Mouse (Mus musculus): ENCODE measurements around the gene Dbndd2.
A peak's percentile ranks its signal among the peaks of the same experiment; 100 is the strongest.

Gene Dbndd2

DNA sequence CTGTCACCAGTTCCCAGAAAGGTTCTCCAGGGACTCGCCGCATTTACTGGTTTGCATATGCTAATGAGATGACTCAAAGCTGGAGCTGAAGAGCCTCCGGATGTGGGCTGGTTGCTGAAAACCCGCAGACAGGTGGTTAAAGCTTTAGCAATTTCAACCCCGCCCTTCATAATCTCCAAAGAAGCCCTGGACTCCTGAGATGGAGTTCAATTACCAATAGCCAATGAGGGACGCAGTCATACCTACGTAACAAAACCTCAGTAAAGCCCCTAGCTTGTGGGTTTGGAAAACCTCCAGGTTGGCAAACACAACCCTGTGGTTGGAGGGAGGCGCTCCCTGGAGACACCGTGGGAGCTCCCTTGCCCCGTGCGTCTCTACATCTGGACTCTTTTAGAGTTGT, 35.9 kb downstream of the Dbndd2 start:
- Histone ChIP-seq H3K27me3 (ENCODE audit: control insufficient read depth, insufficient read depth, low read length, poor library complexity, severe bottlenecking) (no peaks in the 10 kb centered on the region), H3K36me3 (ENCODE audit: control insufficient read depth, insufficient read depth, low read length, poor library complexity, severe bottlenecking) (no peaks in the 10 kb centered on the region)
- DNase-seq (ENCODE audit: low read depth, low spot score): peak; percentile 92

DNA sequence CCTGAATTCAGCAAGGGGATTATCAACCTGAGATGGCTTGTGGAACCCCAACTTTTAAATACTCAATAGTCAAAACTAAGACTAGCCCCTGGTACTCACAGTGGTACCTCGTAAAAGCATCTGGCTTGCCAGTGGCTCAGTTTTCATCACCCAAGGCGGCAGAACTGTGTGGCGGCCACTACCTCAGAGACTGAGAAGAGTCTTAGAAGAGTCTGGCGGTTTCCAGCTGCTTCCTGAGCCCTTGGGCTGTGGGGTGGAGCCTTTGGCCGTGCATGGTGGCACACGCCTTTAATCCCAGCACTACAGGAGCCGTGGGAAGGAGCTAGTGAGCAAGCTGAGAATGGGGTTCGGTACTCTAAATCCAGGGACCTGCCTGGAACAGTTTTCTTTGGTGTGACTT, 36.4 kb downstream of the Dbndd2 start:
- DNase-seq (ENCODE audit: low read depth, low spot score): no peak
- Histone ChIP-seq H3K27me3 (ENCODE audit: control insufficient read depth, insufficient read depth, low read length, poor library complexity, severe bottlenecking) (no peaks in the 10 kb centered on the region), H3K36me3 (ENCODE audit: control insufficient read depth, insufficient read depth, low read length, poor library complexity, severe bottlenecking) (no peaks in the 10 kb centered on the region)

DNA sequence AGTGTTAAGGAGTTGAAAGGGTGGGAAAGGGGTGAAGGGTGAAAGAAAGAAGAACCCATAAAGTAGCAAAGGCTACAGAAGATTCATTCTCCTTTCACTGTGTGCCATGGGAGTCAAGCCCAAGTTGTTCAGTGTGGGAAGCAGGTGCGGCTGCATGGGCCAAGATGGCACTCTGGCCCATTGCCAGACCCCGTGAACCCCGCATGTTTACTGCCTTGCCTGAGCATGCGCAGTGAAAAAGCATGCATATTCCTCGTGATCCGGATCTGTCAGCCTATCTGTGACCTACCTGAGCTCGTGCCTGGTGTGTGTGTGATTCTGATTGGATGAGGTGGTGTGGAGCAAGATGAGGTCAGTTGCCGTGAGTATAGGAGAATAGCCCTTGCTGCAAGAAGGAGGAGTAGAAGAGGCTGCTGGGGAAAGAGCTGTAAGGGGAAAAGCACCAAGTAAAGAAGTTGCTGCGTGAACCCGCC, 37.4 kb downstream of the Dbndd2 start:
- DNase-seq (ENCODE audit: low read depth, low spot score): peak; percentile 24
- Histone ChIP-seq H3K27me3 (ENCODE audit: control insufficient read depth, insufficient read depth, low read length, poor library complexity, severe bottlenecking) (no peaks in the 10 kb centered on the region), H3K36me3 (ENCODE audit: control insufficient read depth, insufficient read depth, low read length, poor library complexity, severe bottlenecking) (no peaks in the 10 kb centered on the region)

DNA sequence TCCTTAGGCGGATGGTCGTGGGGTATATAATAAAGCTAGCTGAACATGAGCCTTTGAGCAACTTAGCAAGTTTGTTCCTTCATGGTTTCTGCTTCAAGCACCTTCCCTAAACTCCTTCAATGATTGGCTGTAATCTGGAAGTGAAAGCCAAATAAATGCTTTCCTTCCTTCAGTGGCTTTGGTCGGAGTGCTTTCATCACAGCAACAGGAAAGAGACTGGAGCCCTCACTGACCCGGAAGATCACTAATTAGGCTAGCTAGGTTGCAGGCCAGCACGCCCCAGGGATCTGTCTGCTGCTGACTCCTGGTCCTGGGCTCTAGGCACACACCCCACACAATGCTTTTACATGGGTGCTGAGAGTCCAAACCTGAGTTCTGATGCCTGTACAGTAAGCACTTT, 42.7 kb downstream of the Dbndd2 start:
- Histone ChIP-seq H3K27me3 (ENCODE audit: control insufficient read depth, insufficient read depth, low read length, poor library complexity, severe bottlenecking) (no peaks in the 10 kb centered on the region), H3K36me3 (ENCODE audit: control insufficient read depth, insufficient read depth, low read length, poor library complexity, severe bottlenecking) (no peaks in the 10 kb centered on the region)
- no peak for DNase-seq (ENCODE audit: low read depth, low spot score)

DNA sequence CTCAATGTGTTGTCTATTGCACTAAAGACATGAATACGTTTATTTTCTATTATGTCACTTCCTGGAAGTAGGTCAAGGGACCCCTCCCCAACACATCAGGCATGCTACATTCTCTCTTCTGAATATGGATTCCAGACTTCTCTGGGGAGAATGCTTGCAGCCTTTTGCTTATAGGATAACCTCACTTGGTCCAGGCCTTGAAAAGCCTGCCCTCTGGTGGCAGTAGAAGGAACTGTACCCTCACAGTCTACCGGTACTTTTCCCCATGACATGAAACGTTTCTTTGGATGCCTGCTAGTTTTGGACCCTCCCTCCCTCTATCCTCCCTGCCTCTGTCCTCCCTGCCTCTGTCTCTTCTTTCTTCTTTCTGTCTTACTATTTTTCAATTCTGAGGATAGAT, 45.3 kb downstream of the Dbndd2 start:
- Histone ChIP-seq H3K27me3 (ENCODE audit: control insufficient read depth, insufficient read depth, low read length, poor library complexity, severe bottlenecking) (no peaks in the 10 kb centered on the region), H3K36me3 (ENCODE audit: control insufficient read depth, insufficient read depth, low read length, poor library complexity, severe bottlenecking) (no peaks in the 10 kb centered on the region)
- DNase-seq (ENCODE audit: low read depth, low spot score): peak; percentile 84

DNA sequence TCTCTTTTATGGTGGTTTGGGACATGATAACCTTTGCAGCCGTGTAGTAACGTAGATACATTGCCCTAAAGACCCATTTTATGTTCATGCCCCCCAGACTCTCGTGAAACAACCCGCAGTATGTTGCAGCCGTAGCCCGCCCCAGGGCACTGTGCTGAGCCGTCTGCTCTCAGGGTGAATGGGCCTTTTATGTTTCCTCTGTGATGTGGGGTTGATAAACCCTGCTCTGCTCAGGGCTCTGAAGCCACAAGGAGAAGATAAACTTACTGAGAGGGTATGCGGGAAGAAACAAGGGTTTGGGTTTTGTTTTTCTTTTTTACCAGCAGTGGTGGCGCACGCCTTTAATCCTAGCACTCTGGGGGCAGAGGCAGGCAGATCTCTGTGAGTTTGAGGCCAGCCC, 48.4 kb downstream of the Dbndd2 start:
- Histone ChIP-seq H3K27me3 (ENCODE audit: control insufficient read depth, insufficient read depth, low read length, poor library complexity, severe bottlenecking) (peaks cover 2% of the 10 kb centered on the region; the same call in 1 of the 2 replicates), H3K36me3 (ENCODE audit: control insufficient read depth, insufficient read depth, low read length, poor library complexity, severe bottlenecking) (no peaks in the 10 kb centered on the region)
- DNase-seq (ENCODE audit: low read depth, low spot score): no peak

DNA sequence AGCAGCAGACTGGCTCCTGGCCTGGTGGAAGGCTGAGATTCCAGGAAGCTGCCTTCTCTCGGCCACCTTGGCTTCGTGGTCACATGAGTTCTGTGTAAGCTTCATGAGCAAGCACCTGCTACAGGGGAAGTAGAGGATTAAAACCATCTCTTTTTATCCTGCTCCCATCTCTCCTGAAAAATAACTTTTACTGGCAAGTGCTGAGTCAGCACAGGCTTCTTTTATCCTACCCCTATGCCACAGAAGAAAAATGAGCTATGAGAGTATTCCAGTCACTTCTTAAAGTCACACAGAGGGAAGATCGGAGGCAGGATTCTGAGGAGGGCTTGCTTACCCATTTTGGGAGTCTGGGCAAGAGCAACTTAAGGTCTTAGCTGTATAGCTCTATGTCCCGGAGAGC, 51.1 kb downstream of the Dbndd2 start:
- H3K36me3 ChIP-seq (ENCODE audit: control insufficient read depth, insufficient read depth, low read length, poor library complexity, severe bottlenecking): no peaks in the 10 kb centered on the region
- no peak for DNase-seq (ENCODE audit: low read depth, low spot score)
- peaks cover 2% of the 10 kb centered on the region; the same call in 1 of the 2 replicates for H3K27me3 ChIP-seq (ENCODE audit: control insufficient read depth, insufficient read depth, low read length, poor library complexity, severe bottlenecking)

DNA sequence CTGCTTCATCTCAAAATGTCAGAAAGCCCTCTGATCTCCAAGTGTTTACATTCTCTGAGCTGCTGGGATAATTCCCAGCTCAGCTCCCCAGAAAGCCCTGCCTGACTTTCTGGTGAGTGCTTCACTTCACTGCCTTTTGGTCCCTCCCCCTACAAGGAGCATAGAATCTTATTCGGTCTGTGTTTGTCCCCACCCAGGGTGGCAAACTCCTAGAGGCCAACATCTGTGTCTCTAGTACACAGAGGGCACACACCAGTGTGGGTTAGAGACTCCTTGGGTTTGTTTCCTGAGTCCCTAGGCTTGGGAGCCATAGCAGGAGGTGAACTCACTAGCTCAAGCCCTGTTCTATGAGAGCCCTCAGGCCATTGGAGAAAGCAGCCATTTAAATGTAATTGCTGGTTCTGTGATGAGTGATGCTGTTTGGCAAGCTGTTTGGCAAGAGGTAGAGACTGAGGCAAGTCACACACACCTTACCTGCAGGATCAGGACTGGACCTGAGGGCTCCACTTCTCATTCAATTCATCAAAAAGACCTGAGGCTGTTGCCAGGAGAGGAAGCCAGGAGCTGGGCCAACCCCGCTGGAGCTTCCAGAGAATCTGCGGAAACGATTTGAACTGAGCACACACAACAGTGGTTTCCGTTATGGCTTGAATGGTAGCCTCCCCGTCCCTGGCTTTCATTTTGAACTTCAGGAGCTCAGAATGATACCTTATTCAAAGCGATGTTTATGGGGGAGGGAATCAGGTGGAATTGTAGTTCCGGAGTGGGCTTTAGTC, 54.9 kb downstream of the Dbndd2 start:
- DNase-seq (ENCODE audit: low read depth, low spot score): no peak
- Histone ChIP-seq H3K36me3 (ENCODE audit: control insufficient read depth, insufficient read depth, low read length, poor library complexity, severe bottlenecking) (no peaks in the 10 kb centered on the region), H3K27me3 (ENCODE audit: control insufficient read depth, insufficient read depth, low read length, poor library complexity, severe bottlenecking) (peaks cover 2% of the 10 kb centered on the region; the same call in 1 of the 2 replicates)

DNA sequence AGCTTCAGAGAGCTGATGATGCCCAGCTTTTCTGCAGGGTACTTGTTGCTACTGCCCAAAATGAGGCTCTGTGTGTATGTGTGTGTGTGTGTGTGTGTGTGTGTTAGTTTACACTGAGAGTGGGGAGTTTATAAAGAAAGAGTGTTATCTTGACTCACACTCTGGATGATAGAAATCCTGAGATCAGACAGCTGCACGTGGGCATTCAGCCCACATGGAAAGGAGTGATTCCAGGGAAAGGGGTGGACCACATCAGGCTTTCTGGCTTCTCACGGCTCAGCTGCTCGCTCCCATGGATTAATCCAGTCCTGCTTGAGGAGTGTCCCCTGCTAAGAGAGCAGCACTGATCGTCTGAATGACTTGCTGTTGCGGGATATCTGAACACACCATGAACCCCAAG, 56.2 kb downstream of the Dbndd2 start:
- Histone ChIP-seq H3K36me3 (ENCODE audit: control insufficient read depth, insufficient read depth, low read length, poor library complexity, severe bottlenecking) (no peaks in the 10 kb centered on the region), H3K27me3 (ENCODE audit: control insufficient read depth, insufficient read depth, low read length, poor library complexity, severe bottlenecking) (peaks cover 2% of the 10 kb centered on the region; the same call in 1 of the 2 replicates)
- no peak for DNase-seq (ENCODE audit: low read depth, low spot score)

DNA sequence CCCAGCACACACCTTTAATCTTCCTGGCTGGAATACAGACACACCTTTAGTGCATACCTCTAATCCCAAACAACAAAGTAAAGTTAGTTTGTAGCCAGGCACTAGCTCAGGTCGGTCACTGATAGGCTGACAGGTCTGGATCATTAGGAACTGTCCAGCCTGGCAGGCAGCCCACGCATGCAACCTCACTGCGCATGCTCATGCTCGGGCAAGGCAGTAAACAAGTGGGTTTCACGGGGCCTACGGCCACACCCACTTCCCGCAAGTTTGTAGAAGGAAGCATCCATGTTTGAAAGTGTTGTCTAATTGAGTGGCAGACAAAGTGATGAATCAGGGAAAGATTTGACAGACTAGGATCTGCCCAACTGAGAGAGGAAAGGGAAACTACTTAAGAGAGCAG, 56.7 kb downstream of the Dbndd2 start:
- peaks cover under 1% of the 10 kb centered on the region; the same call in 1 of the 2 replicates for H3K27me3 ChIP-seq (ENCODE audit: control insufficient read depth, insufficient read depth, low read length, poor library complexity, severe bottlenecking)

More for the DNA sequence above, 56.7 kb downstream of the Dbndd2 start:
- no peaks in the 10 kb centered on the region for H3K36me3 ChIP-seq (ENCODE audit: control insufficient read depth, insufficient read depth, low read length, poor library complexity, severe bottlenecking)
- DNase-seq (ENCODE audit: low read depth, low spot score): no peak

All from splenic B cell, adult 2 months (primary cell).